Mouse (Mus musculus): Measurements from ENCODE around the gene Rab20. TPM values are rescaled to one million over a fixed set of nuclear protein-coding genes. Genes with fewer than 3 reads are reported as not detected.

Rab20 gene
- polyA plus RNA-seq, 1 experiment from 2014 or later: 0.36 TPM

DNA sequence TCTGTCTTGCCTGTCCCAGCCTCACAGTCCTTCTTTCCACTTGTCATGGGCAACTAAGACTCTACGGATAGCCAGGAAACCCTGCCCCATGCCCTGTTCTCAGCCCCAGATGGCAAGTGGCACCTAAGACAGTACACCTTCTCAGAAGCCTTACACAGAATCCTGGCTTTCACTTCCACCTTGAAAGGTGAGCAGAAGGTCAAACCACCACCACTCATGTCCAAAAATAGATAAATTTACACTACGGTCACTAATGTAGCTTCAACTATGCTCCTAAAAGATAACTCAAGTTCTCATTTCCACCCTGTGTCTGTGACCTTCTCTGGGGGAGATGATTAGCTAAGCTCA is 15.0 kb downstream of the Rab20 start:
- H3K4me3 ChIP-seq (replicated peaks): no peak overlapping the region
- no peak for ATAC-seq
- H3K27ac ChIP-seq: no peak overlapping the region
- no peaks in the 10 kb centered on the region for H3K36me3 ChIP-seq
- H3K4me1 ChIP-seq (replicated peaks): peaks cover 7% of the 10 kb centered on the region
- H3K9ac ChIP-seq (replicated peaks): no peak overlapping the region
- peaks cover 5% of the 10 kb centered on the region; the same call in 1 of the 2 replicates for H3K9me3 ChIP-seq
- 97% methylated on average over 2 of the region's 2 CpGs for WGBS
- H3K27me3 ChIP-seq: no peaks in the 10 kb centered on the region
- no peak overlapping the region for H3K4me2 ChIP-seq (replicated peaks)

DNA sequence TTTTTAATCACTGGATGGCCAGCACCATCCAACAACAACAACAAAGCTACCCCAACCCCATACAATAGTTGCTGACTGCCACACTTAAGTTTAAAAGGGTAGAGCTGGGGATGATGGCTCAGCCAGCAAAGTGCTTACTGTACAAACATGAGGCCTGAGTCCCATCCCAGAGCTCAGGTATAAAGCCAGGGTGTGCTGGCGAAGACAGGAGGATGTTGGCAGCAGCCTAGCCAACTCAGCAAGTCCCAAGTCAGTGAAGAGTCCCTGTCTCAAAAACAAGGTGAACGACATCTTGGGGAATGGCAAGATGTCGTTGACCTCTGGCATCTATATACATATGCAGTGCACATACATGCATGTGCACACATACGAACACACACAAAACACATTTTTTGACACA is 15.9 kb downstream of the Rab20 start:
- Histone ChIP-seq H3K9me3 (peaks cover 5% of the 10 kb centered on the region; the same call in 1 of the 2 replicates), H3K4me1 (replicated peaks) (peaks cover 7% of the 10 kb centered on the region), H3K4me3 (replicated peaks) (no peak overlapping the region), H3K9ac (replicated peaks) (no peak overlapping the region), H3K4me2 (replicated peaks) (no peak overlapping the region), H3K36me3 (no peaks in the 10 kb centered on the region), H3K27me3 (no peaks in the 10 kb centered on the region), H3K27ac (no peak overlapping the region)
- ATAC-seq: no peak
- 84% methylated on average over 4 of the region's 4 CpGs for WGBS

DNA sequence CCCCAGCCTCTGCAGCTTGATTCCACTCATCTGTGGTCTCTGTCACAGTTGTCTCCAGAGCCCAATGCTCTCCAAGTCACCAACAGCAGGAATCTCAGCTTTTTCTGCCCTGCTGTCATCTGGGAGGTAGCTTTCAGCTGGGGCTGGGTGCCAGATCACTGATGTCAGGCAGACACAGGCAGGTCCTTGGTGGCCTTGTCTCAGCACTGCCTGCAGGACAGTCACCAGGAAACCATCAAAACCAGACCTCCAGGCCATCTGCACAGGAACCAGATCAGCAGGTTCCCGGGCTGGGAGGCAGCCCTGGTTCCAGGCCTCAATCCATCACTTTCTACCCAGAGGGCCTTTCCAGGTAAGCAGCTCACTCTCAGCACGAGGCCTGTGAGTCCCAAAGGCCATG is 16.7 kb downstream of the Rab20 start:
- H3K9ac ChIP-seq (replicated peaks): no peak overlapping the region
- WGBS: 62% methylated on average over 2 of the region's 2 CpGs
- H3K27ac ChIP-seq: no peak overlapping the region
- no peaks in the 10 kb centered on the region for H3K36me3 ChIP-seq
- ATAC-seq: no peak
- no peak overlapping the region for H3K4me3 ChIP-seq (replicated peaks)
- H3K4me2 ChIP-seq (replicated peaks): no peak overlapping the region
- H3K4me1 ChIP-seq (replicated peaks): peaks cover 7% of the 10 kb centered on the region
- H3K9me3 ChIP-seq: no peaks in the 10 kb centered on the region
- H3K27me3 ChIP-seq: no peaks in the 10 kb centered on the region

DNA sequence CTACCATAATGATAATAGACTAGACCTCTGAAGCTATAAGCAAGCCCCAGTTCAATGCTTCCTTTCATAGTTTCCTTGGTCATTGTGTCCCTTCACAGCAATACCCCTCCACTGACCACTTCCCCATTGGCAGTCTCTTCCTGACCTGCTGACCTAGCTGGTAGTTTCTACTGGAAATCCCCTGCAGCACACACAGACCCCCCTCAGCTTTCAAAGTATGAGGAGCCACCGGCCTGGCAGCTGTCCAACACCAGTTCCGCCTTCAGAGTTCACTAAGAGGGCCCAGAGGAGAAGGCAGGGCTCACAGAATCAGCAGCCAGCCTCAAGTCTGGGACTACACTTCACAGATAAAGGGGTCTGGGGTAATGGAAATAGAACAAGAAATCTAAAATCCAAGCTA is 17.6 kb downstream of the Rab20 start:
- no peak overlapping the region for H3K4me2 ChIP-seq (replicated peaks)
- H3K27me3 ChIP-seq: no peaks in the 10 kb centered on the region
- H3K36me3 ChIP-seq: no peaks in the 10 kb centered on the region
- peaks cover 3% of the 10 kb centered on the region for H3K4me1 ChIP-seq (replicated peaks)
- no peak for ATAC-seq
- no peak overlapping the region for H3K4me3 ChIP-seq (replicated peaks)
- no peaks in the 10 kb centered on the region for H3K9me3 ChIP-seq
- H3K9ac ChIP-seq (replicated peaks): no peak overlapping the region
- H3K27ac ChIP-seq: no peak overlapping the region
- WGBS: 36% methylated on average over 2 of the region's 2 CpGs

DNA sequence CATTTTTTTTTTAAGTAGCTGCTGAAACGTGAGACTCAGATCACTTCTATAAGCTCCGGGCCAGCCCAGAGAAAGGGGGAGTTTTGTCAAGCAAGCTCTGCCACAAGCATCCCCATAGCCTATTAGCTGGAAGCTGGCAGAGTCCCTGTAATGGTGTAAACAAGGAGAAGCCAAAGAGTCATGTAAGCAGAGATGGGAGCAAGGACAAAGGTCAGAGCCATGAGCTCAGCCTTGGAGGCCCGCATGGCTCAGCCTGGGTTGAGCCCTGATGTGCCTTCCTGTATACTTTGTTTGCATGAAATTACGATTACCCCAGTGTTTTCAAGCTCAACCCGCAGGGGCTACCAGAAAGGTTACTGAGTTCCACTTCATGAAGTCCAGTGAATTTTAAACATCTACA is 19.5 kb downstream of the Rab20 start:
- 58% methylated on average over 5 of the region's 5 CpGs for WGBS
- Histone ChIP-seq H3K27ac (no peak overlapping the region), H3K4me1 (replicated peaks) (peaks cover 3% of the 10 kb centered on the region), H3K27me3 (no peaks in the 10 kb centered on the region), H3K9ac (replicated peaks) (no peak overlapping the region), H3K4me3 (replicated peaks) (no peak overlapping the region), H3K4me2 (replicated peaks) (no peak overlapping the region), H3K36me3 (no peaks in the 10 kb centered on the region), H3K9me3 (no peaks in the 10 kb centered on the region)
- no peak for ATAC-seq

DNA sequence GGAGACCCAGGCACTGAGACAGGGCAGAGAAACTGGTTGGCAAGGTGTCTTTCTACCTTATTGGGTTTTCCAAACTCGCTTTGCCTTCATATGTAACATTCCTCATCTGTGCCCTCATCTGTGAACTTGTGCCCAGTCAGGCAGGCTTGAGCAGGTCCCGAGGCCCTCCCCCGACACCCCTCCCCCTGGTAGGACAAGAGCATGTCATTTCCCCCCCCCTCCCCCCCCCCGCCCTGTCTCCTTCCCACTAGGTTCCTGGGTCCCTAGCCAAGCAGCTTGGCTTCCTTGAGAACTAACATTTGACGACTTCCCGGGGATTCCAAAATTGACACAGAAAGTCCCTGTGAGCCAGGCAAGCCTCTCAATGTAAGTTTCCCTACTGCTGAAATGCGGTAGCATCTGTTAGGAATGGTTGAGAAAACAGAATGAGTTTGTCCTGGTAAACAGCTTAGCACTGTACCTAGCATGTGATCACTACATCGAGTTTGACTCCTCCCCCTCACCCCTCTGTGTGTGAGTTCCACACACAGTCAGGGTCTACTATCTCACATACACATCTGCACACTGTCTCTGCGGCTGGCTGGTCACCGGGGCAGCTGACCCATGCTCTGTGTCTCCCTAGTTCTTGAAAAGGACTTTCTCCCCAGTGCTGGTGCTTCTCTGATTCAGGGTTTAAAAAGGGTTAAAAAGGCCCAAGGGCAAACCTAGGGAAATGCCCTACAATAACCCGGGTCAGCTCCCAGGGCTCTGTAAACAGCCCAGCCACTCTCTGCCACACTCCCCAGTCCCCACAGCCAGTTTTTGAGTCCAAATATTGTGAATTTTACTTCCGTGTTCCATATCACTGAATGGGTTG is 20.3 kb downstream of the Rab20 start:
- WGBS: 66% methylated on average over 11 of the region's 12 CpGs
- H3K9me3 ChIP-seq: no peaks in the 10 kb centered on the region
- no peak for ATAC-seq

DNA sequence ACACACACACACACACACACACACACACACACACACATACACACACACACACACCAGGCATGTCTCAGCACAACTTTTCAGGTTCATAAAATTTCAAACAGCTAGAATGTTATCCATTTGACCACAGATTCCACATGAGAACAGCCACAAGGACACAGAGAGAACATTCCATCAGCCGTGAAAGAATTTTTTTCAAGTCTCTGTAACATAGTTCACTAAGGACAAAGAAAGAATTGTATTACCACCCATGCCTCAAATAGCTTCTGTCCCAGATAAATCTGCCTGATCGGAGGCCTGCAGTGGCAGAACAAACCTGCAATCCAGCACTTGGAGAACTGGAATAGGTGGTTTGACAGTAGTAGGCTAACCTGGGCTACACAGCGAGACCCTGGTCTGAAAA is 21.2 kb downstream of the Rab20 start:
- Histone ChIP-seq H3K27ac (no peak overlapping the region), H3K4me2 (replicated peaks) (no peak overlapping the region), H3K4me1 (replicated peaks) (peaks cover 18% of the 10 kb centered on the region), H3K9me3 (no peaks in the 10 kb centered on the region), H3K9ac (replicated peaks) (no peak overlapping the region), H3K27me3 (no peaks in the 10 kb centered on the region), H3K4me3 (replicated peaks) (no peak overlapping the region), H3K36me3 (no peaks in the 10 kb centered on the region)
- ATAC-seq: no peak
- WGBS: 77% methylated on average over 3 of the region's 3 CpGs

More for the DNA sequence above, 20.3 kb downstream of the Rab20 start:
- Histone ChIP-seq H3K4me3 (replicated peaks) (no peak overlapping the region), H3K27ac (no peak overlapping the region), H3K4me1 (replicated peaks) (peaks cover 11% of the 10 kb centered on the region), H3K4me2 (replicated peaks) (no peak overlapping the region), H3K9ac (replicated peaks) (no peak overlapping the region), H3K36me3 (no peaks in the 10 kb centered on the region), H3K27me3 (no peaks in the 10 kb centered on the region)

DNA sequence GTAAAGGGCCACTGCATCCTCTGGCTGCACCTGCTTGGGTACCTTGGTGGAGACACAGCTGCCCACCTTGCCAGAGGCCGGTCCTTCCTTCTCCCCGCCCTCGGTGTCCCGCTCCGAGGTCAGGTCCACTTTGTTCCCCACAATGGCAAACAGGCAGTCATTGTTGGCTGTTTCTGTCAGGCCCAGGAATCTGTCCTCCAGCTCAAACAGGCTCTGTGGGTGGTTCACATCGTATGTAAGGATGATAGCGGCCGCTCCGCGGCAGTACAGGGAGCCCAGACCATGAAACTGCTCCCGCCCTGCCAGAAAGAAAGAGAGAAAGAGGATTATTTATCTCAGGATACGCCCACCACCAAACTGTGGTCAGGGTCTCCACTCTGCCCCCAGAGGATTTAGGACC is 24.3 kb downstream of the Rab20 start:
- ATAC-seq: no peak
- H3K9ac ChIP-seq (replicated peaks): no peak overlapping the region
- no peaks in the 10 kb centered on the region for H3K36me3 ChIP-seq
- H3K4me2 ChIP-seq (replicated peaks): no peak overlapping the region
- no peak overlapping the region for H3K4me3 ChIP-seq (replicated peaks)
- H3K4me1 ChIP-seq (replicated peaks): peaks cover 24% of the 10 kb centered on the region
- no peak overlapping the region for H3K27ac ChIP-seq
- no peaks in the 10 kb centered on the region for H3K27me3 ChIP-seq
- 23% methylated on average over 12 of the region's 12 CpGs for WGBS
- no peaks in the 10 kb centered on the region for H3K9me3 ChIP-seq

DNA sequence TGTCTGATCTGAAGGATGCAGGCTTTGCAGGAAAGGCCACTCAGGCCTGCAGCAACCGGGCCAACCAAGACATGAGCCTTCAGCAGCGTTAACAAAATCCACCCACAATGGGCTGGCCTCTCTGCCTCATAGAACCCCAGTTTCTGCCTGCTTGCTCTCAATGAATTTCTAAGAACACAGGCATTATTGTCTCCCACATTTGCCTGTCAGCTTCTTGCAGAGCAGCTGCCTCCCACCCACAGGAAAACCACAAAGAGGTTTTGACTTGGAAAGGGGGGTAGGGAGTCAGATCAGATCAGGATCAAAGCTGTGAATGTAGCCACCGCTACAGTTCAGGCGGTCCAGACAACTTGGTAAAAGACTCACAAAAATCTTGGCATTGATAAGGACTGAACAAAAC is 25.5 kb downstream of the Rab20 start:
- Histone ChIP-seq H3K36me3 (no peaks in the 10 kb centered on the region), H3K4me2 (replicated peaks) (no peak overlapping the region), H3K27me3 (no peaks in the 10 kb centered on the region), H3K9me3 (no peaks in the 10 kb centered on the region), H3K27ac (no peak overlapping the region), H3K4me3 (replicated peaks) (no peak overlapping the region), H3K9ac (replicated peaks) (no peak overlapping the region), H3K4me1 (replicated peaks) (peaks cover 24% of the 10 kb centered on the region)
- 7% methylated on average over 4 of the region's 4 CpGs for WGBS
- peak; percentile 40; the same call in 1 of the 2 replicates for ATAC-seq

DNA sequence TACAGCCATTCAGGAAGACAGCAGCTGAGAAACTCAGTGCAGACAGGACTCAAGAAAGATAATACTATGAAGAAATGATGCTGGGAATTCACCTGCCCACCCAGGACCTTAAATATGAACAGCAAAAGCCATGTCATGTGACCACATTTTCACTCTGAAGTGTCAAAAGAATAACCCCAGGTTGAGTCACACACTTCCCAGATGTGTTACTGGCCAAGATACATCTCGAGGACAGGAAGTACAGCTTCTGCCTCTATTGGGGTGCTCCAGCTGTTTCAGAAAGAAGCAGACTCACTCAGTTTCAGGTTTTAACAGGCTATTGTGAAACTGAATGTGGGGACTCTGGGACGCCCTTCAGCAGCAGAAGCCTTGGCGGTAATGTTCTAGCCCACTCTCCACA is 26.0 kb downstream of the Rab20 start:
- H3K9me3 ChIP-seq: no peaks in the 10 kb centered on the region
- no peak for ATAC-seq
- H3K4me1 ChIP-seq (replicated peaks): peaks cover 24% of the 10 kb centered on the region
- H3K27me3 ChIP-seq: no peaks in the 10 kb centered on the region
- no peak overlapping the region for H3K4me2 ChIP-seq (replicated peaks)
- H3K4me3 ChIP-seq (replicated peaks): no peak overlapping the region
- H3K36me3 ChIP-seq: no peaks in the 10 kb centered on the region
- 51% methylated on average over 3 of the region's 3 CpGs for WGBS
- H3K27ac ChIP-seq: no peak overlapping the region
- H3K9ac ChIP-seq (replicated peaks): no peak overlapping the region

DNA sequence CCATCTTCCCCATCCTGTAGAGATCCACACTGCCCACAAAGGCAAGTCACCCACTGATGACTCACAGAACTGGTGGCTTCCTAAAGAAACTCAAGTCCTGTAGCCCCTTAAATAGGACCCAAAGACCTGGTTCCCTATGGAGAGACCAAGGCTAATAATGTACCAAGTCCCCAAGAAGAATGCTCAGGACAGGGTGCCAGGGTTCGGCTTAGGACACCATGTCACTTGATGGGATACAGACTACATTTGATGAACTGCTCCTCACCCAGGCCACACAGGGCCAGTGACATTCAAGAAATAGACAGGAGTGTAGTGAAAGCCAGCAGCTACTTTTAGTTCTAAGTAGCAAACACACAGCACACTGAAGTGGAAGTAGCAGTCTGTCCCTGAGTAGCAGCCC is 26.4 kb downstream of the Rab20 start:
- no peak overlapping the region for H3K4me2 ChIP-seq (replicated peaks)
- H3K4me3 ChIP-seq (replicated peaks): no peak overlapping the region
- no peak overlapping the region for H3K27ac ChIP-seq
- H3K27me3 ChIP-seq: no peaks in the 10 kb centered on the region
- peaks cover 24% of the 10 kb centered on the region for H3K4me1 ChIP-seq (replicated peaks)
- no peak for ATAC-seq
- WGBS: 97% methylated on average over 1 of the region's 1 CpGs
- H3K36me3 ChIP-seq: no peaks in the 10 kb centered on the region
- H3K9me3 ChIP-seq: no peaks in the 10 kb centered on the region
- no peak overlapping the region for H3K9ac ChIP-seq (replicated peaks)

DNA sequence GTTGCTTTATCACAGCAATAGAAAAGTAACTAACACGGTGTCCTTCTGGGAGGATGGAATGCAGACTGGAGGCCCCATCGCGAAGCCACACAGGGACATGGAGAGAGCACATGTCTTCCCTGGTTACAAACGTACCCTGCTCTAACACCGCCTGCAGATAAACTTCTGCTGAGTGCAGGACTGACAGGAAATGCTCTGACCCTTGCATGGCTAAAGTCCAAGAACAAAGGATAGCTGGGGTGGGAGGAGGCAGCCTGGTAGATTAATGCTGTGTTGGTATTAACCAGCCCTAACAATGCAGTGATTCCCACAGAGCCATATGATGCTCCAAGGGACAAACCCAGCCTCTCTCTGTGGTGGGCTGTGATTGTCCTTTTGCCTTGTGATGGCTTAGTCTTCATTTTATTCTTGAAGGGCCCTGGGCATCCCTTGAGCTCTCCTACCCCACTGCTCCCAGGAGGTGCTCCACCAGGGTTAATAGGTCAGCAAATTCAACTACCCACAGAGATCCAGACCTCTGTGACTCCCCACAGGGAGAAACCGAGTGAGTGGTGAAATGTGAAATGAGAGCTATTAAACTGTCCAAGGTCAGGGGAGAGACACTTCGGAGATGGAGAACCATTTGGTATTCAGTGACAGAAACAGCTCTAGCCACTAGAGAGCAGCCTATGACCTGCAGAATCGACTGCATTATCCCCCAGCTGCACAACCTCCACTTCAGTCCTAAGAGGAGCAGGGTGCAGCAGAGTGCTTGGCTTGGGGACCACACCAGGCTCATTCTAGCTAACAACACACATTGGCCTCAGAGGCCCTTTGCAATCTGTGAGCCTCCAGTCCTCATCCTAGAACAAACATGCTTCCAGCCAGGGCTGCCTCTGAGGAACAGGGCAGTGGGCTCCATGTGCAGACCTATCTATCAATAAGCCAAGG is 28.1 kb downstream of the Rab20 start:
- no peak overlapping the region for H3K4me2 ChIP-seq (replicated peaks)
- 26% methylated on average over 8 of the region's 8 CpGs for WGBS
- peaks cover 24% of the 10 kb centered on the region for H3K4me1 ChIP-seq (replicated peaks)
- no peak overlapping the region for H3K27ac ChIP-seq
- H3K9me3 ChIP-seq: no peaks in the 10 kb centered on the region
- no peaks in the 10 kb centered on the region for H3K27me3 ChIP-seq
- no peak overlapping the region for H3K4me3 ChIP-seq (replicated peaks)
- ATAC-seq: peak; percentile 46; the same call in 1 of the 2 replicates
- no peaks in the 10 kb centered on the region for H3K36me3 ChIP-seq
- no peak overlapping the region for H3K9ac ChIP-seq (replicated peaks)

Measured in midbrain, embryonic 13.5 days (tissue).